Mouse (Mus musculus): ENCODE measurements at regions not wholly inside any gene's neighbourhood (a gene's known extent, or its start where the extent isn't known, plus 50 kb on each side); places are given as distances from the start of the nearest gene placed in this dataset.

GRCm38 (mm10) chr13:63627184-63627893 is 53.9 kb upstream of the Ptch1 start:
- ATAC-seq (replicated peaks): no peak
- Histone ChIP-seq H3K36me3 (no peaks in the 10 kb centered on the region), H3K27me3 (no peaks in the 10 kb centered on the region), H3K4me2 (replicated peaks) (peak overlapping the region; percentile 42), H3K9ac (replicated peaks) (no peak overlapping the region), H3K27ac (replicated peaks) (no peak overlapping the region), H3K9me3 (no peaks in the 10 kb centered on the region), H3K4me1 (no peaks in the 10 kb centered on the region; the same call in none of the 2 replicates), H3K4me3 (peak overlapping the region; percentile 25)
- WGBS: 6% methylated on average over 20 of the region's 20 CpGs

GRCm38 (mm10) chr13:63627894-63628287 is 54.5 kb upstream of the Ptch1 start:
- Histone ChIP-seq H3K27ac (replicated peaks) (no peak overlapping the region), H3K27me3 (no peaks in the 10 kb centered on the region), H3K36me3 (no peaks in the 10 kb centered on the region), H3K4me2 (replicated peaks) (peak overlapping the region; percentile 42), H3K9ac (replicated peaks) (no peak overlapping the region), H3K4me1 (no peaks in the 10 kb centered on the region; the same call in none of the 2 replicates), H3K4me3 (peak overlapping the region; percentile 25; the same call in 1 of the 2 replicates), H3K9me3 (no peaks in the 10 kb centered on the region)
- no peak for ATAC-seq (replicated peaks)
- 74% methylated on average over 4 of the region's 4 CpGs for WGBS

DNA sequence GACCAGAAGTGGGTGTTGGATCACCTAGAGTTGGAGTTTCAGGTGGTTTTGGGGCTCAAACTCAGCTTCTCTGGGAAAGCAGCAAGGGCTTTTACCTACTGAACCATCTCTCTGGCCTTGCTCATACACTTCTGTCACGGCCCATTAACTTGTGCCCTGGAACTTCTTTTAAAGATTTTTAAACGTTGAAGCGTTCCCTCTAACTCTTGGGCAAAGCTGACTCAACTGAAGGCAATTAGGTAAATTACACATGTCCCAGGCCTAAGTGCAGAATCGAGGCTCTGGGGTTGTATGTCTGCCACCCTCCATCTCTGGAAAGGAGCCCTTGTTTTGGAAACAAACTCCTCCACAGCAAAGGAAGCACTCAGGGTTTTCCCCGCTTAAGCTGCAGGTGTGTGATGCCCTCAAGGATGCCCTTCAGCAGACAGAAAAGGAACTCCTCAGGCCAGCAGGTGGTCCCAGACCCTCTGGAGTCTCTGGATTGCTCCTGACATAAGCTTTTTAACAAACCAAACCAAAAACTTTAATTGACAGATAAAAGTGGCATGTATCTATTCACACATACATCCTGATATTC is 58.5 kb upstream of the Ptch1 start:
- no peak for ATAC-seq (replicated peaks)
- Histone ChIP-seq H3K4me2 (replicated peaks) (no peak overlapping the region), H3K9me3 (no peaks in the 10 kb centered on the region), H3K9ac (replicated peaks) (no peak overlapping the region), H3K27ac (replicated peaks) (no peak overlapping the region), H3K27me3 (no peaks in the 10 kb centered on the region), H3K4me3 (no peak overlapping the region), H3K4me1 (no peaks in the 10 kb centered on the region; the same call in none of the 2 replicates), H3K36me3 (no peaks in the 10 kb centered on the region)
- WGBS: 55% methylated on average over 5 of the region's 5 CpGs

- no peaks in the 10 kb centered on the region for H3K27me3 ChIP-seq
- no peak overlapping the region for H3K9ac ChIP-seq (replicated peaks)
- no peaks in the 10 kb centered on the region for H3K4me1 ChIP-seq
- no peak overlapping the region for H3K4me3 ChIP-seq
- 82% methylated on average over 2 of the region's 2 CpGs for WGBS
- H3K4me2 ChIP-seq (replicated peaks): no peak overlapping the region
- H3K36me3 ChIP-seq: no peaks in the 10 kb centered on the region
- no peak overlapping the region for H3K27ac ChIP-seq (replicated peaks)
- no peak for ATAC-seq (replicated peaks)
- no peaks in the 10 kb centered on the region for H3K9me3 ChIP-seq
Measured at GRCm38 (mm10) chr13:63634294-63634693, 60.9 kb upstream of the Ptch1 start.

GRCm38 (mm10) chr13:63641649-63642226 is 68.3 kb upstream of the Ptch1 start:
- ATAC-seq (replicated peaks): no peak
- Histone ChIP-seq H3K4me3 (no peak overlapping the region), H3K27me3 (no peaks in the 10 kb centered on the region), H3K4me2 (replicated peaks) (no peak overlapping the region), H3K4me1 (peaks cover 6% of the 10 kb centered on the region; the same call in 1 of the 2 replicates), H3K9me3 (no peaks in the 10 kb centered on the region), H3K36me3 (no peaks in the 10 kb centered on the region), H3K27ac (replicated peaks) (no peak overlapping the region), H3K9ac (replicated peaks) (no peak overlapping the region)
- WGBS: 58% methylated on average over 12 of the region's 12 CpGs

DNA sequence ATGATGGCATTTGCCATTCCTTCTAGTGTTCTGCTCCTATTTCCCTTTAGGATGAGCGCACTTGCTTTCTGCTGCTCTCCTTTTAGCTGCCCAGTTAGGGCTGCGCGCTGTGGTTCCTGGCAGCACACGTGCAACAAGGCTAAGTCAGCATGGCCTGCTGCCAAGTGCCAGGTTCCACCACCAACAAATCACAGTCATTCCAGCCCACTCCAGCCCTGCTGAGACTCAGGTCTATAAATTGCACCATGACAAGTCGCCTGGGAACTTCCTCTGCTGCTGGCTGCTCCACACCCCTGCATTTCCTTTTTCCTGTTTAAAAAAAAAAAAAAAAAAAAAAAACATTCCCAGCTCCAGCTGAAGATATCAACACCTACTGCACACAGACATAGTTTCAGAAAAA is 69.2 kb upstream of the Ptch1 start:
- ATAC-seq (replicated peaks): no peak
- H3K4me3 ChIP-seq: no peak overlapping the region
- peaks cover 6% of the 10 kb centered on the region; the same call in 1 of the 2 replicates for H3K4me1 ChIP-seq
- no peaks in the 10 kb centered on the region for H3K36me3 ChIP-seq
- WGBS: 48% methylated on average over 5 of the region's 5 CpGs
- H3K27ac ChIP-seq (replicated peaks): no peak overlapping the region
- H3K9ac ChIP-seq (replicated peaks): no peak overlapping the region
- H3K27me3 ChIP-seq: no peaks in the 10 kb centered on the region
- no peak overlapping the region for H3K4me2 ChIP-seq (replicated peaks)
- no peaks in the 10 kb centered on the region for H3K9me3 ChIP-seq

- Histone ChIP-seq H3K36me3 (no peaks in the 10 kb centered on the region), H3K4me3 (no peak overlapping the region), H3K9me3 (no peaks in the 10 kb centered on the region), H3K27me3 (no peaks in the 10 kb centered on the region), H3K4me2 (replicated peaks) (no peak overlapping the region), H3K9ac (replicated peaks) (no peak overlapping the region), H3K27ac (replicated peaks) (no peak overlapping the region), H3K4me1 (peaks cover 6% of the 10 kb centered on the region; the same call in 1 of the 2 replicates)
- 21% methylated on average over 2 of the region's 2 CpGs for WGBS
- no peak for ATAC-seq (replicated peaks)
Measured at GRCm38 (mm10) chr13:63643394-63643793, 70.0 kb upstream of the Ptch1 start.

GRCm38 (mm10) chr13:63644308-63644707 is 70.9 kb upstream of the Ptch1 start:
- no peak overlapping the region for H3K27ac ChIP-seq (replicated peaks)
- H3K9me3 ChIP-seq: no peaks in the 10 kb centered on the region
- WGBS: 93% methylated on average over 5 of the region's 5 CpGs
- H3K9ac ChIP-seq (replicated peaks): no peak overlapping the region
- no peak overlapping the region for H3K4me2 ChIP-seq (replicated peaks)
- H3K4me3 ChIP-seq: no peak overlapping the region
- no peaks in the 10 kb centered on the region for H3K27me3 ChIP-seq
- no peak for ATAC-seq (replicated peaks)
- no peaks in the 10 kb centered on the region for H3K36me3 ChIP-seq
- H3K4me1 ChIP-seq: peaks cover 6% of the 10 kb centered on the region; the same call in 1 of the 2 replicates

- ATAC-seq (replicated peaks): no peak
- Histone ChIP-seq H3K4me3 (no peak overlapping the region), H3K27me3 (no peaks in the 10 kb centered on the region), H3K9me3 (no peaks in the 10 kb centered on the region), H3K9ac (replicated peaks) (no peak overlapping the region), H3K36me3 (no peaks in the 10 kb centered on the region), H3K4me2 (replicated peaks) (no peak overlapping the region), H3K4me1 (no peaks in the 10 kb centered on the region), H3K27ac (replicated peaks) (no peak overlapping the region)
- 79% methylated on average over 3 of the region's 3 CpGs for WGBS
Measured at GRCm38 (mm10) chr13:63649058-63649647, 75.8 kb upstream of the Ptch1 start.

DNA sequence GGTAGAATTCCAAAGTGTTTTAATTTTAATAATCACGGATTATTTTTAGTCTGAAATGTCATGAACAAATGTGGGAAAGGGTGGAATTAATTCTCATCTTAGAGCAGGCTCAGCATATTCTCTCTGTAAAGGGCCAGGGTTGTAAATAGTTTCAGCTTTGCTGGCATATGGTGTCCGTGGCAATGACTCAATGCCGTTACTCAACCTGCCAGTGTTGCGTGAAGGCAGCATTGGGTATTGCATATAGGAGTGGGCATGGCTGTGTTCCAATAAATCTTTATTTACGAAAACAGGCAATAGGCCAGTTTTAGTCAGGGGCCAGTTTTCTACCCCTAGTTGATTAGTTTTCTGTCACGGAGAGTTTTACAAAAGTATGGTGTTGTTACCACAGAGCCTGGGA is 81.1 kb upstream of the Ptch1 start:
- Histone ChIP-seq H3K9me3 (no peaks in the 10 kb centered on the region), H3K36me3 (no peaks in the 10 kb centered on the region), H3K4me1 (no peaks in the 10 kb centered on the region), H3K4me3 (no peak overlapping the region), H3K27ac (replicated peaks) (no peak overlapping the region), H3K27me3 (no peaks in the 10 kb centered on the region), H3K4me2 (replicated peaks) (no peak overlapping the region), H3K9ac (replicated peaks) (no peak overlapping the region)
- 51% methylated on average over 6 of the region's 6 CpGs for WGBS
- peak; percentile 55; the same call in 1 of the 2 replicates for ATAC-seq (replicated peaks)

- no peaks in the 10 kb centered on the region for H3K27me3 ChIP-seq
- H3K4me3 ChIP-seq: no peak overlapping the region
- no peaks in the 10 kb centered on the region for H3K36me3 ChIP-seq
- no peak overlapping the region for H3K27ac ChIP-seq (replicated peaks)
- H3K4me1 ChIP-seq: no peaks in the 10 kb centered on the region
- no peaks in the 10 kb centered on the region for H3K9me3 ChIP-seq
- no peak overlapping the region for H3K4me2 ChIP-seq (replicated peaks)
- WGBS: 96% methylated on average over 8 of the region's 8 CpGs
- no peak for ATAC-seq (replicated peaks)
- H3K9ac ChIP-seq (replicated peaks): no peak overlapping the region
Measured at GRCm38 (mm10) chr13:63657115-63657514, 83.7 kb upstream of the Ptch1 start.

DNA sequence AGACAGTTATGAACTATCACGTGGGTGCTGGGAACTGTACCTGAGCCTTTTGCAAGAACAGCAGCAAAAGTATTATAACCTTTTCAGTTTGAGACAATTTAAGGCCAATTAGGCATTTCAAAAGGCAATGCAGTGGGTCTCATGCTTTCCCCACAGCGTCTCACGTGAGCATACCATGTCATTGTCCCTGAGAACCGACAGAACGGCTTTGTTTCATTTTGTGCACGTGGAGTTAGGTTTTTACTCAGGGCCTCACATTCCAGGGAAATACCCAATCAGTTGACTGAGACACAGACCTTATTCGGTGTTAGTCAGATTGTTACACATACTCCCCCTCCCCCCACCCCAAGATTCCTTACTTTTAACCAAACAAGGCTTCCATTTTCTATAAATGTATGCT is 86.0 kb upstream of the Ptch1 start:
- Histone ChIP-seq H3K27ac (replicated peaks) (no peak overlapping the region), H3K27me3 (no peaks in the 10 kb centered on the region), H3K4me1 (no peaks in the 10 kb centered on the region), H3K36me3 (no peaks in the 10 kb centered on the region), H3K4me3 (no peak overlapping the region), H3K9me3 (no peaks in the 10 kb centered on the region), H3K9ac (replicated peaks) (no peak overlapping the region), H3K4me2 (replicated peaks) (no peak overlapping the region)
- 82% methylated on average over 7 of the region's 7 CpGs for WGBS
- ATAC-seq (replicated peaks): no peak
